Mouse (Mus musculus): ENCODE results near the gene Irgm2. TPM values are rescaled to one million over a fixed set of nuclear protein-coding genes. Genes with fewer than 3 reads are reported as not detected.
"Not testable (repeated sequence)": the region's sequence is repeated elsewhere in the genome, so short reads cannot be mapped to it uniquely, and the experiment has no call there.

Gene Irgm2
- polyA plus RNA-seq, 1 experiment from 2014 or later, result 6.8 TPM

DNA sequence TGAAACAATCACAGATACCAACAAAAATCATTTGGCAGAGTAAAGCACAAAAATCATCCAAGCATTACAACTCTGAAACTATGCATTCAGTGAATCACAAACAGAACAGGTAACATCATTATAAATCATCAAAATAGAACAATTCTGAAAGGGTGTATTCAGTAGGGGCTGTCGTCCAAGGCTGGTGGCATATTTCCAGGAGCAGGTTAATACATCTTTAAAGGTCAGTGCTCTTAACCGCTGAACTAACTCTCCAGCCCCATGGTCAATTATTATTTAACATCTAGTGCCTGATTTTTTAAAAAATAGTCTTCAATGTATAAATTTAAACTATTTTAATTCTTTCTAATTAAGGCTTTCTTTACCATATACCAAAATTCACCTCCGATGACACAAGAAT, 35.1 kb downstream of the Irgm2 start:
- H3K4me3 ChIP-seq (ENCODE audit: low read depth, low read length); ATAC-seq (ENCODE audit: low read depth); H3K9ac ChIP-seq (ENCODE audit: low read depth, low read length); H3K36me3 ChIP-seq (ENCODE audit: control insufficient read depth, insufficient read depth); H3K9me3 ChIP-seq (replicated peaks; ENCODE audit: control insufficient read depth, low read length); H3K4me2 ChIP-seq (ENCODE audit: low read depth, low read length); H3K27ac ChIP-seq (ENCODE audit: low read length); H3K4me1 ChIP-seq (ENCODE audit: control insufficient read depth, low read depth, low read length); H3K27me3 ChIP-seq (ENCODE audit: control insufficient read depth, insufficient read depth, low read depth, low read length): not testable (repeated sequence)
- 72% methylated on average over 3 of the region's 3 CpGs for WGBS (ENCODE audit: insufficient replicate concordance)

DNA sequence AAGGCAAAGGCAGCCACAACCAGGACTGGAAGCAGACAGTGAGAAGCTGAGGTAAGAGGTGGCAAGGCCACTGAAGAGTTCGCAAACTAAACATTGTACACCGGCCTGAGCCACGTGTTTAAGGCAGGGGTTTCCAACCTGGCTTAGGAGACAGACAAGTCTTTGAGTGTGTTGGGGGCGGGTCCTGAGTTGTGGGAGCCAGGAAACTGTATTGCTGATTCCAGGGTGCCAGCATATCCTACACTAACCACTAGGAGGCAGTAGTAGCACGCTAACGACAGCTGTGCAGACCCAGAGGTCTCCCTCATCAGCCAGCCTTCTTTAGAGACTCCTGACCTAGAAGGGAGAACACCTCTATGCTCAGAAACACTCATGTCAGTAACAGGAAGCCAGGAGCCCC, 35.7 kb downstream of the Irgm2 start:
- H3K27me3 ChIP-seq (ENCODE audit: control insufficient read depth, insufficient read depth, low read depth, low read length), result no peaks in the 10 kb centered on the region
- no peaks in the 10 kb centered on the region for H3K36me3 ChIP-seq (ENCODE audit: control insufficient read depth, insufficient read depth)
- ATAC-seq (ENCODE audit: low read depth), result no peak
- no peak overlapping the region for H3K9ac ChIP-seq (ENCODE audit: low read depth, low read length)
- H3K9me3 ChIP-seq (replicated peaks; ENCODE audit: control insufficient read depth, low read length), result no peaks in the 10 kb centered on the region
- 13% methylated on average over 6 of the region's 6 CpGs for WGBS (ENCODE audit: insufficient replicate concordance)
- peaks cover 7% of the 10 kb centered on the region for H3K4me1 ChIP-seq (ENCODE audit: control insufficient read depth, low read depth, low read length)
- H3K4me3 ChIP-seq (ENCODE audit: low read depth, low read length), result no peak overlapping the region
- H3K27ac ChIP-seq (ENCODE audit: low read length), result no peak overlapping the region
- no peak overlapping the region for H3K4me2 ChIP-seq (ENCODE audit: low read depth, low read length)

DNA sequence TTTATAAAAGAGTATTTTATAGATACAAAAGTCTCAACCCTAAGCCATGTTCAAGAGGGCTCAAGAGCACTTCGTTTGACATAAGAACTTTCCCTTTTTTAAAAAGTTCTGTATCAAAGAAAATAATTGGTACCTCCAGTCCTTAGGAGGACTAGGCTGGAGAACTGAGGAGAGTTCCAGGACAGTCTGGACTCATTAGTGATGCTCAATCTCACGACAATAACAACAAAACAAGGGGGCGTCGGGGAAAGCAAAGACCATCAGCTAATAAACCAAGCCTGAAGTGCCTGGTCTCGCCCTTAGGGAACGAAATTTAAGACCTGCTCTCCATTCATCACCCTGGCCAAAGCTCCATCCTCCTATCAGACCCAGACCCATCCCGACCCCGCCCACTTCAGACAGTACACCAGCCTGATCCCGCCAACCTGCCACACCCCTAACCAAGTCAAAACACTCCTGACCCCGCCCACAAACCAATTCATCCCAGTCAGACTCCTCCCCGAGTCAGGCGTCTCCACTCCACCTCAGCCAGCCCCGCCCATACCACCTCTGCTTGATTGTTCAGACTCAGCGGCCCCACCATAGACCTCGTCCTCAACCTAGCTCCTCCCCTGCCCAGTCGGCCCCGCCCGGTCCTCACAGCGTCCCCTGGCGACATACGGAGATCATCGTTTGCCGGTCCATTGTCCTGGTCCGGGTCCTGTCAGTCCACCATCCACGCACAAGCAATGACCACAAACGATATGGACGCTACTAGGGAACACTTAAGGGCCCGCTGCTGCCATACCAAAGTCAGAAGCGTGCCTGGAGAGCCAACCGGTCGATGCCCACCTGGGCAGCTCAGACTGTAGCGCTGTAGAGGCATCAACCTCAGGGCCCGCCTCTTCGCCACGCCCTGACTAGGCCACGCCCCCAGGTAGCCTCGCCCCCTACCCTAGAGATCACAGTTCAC, 39.7 kb downstream of the Irgm2 start:
- no peaks in the 10 kb centered on the region for H3K36me3 ChIP-seq (ENCODE audit: control insufficient read depth, insufficient read depth)
- H3K27ac ChIP-seq (ENCODE audit: low read length), result no peak overlapping the region
- H3K4me1 ChIP-seq (ENCODE audit: control insufficient read depth, low read depth, low read length), result peaks cover 7% of the 10 kb centered on the region
- H3K27me3 ChIP-seq (ENCODE audit: control insufficient read depth, insufficient read depth, low read depth, low read length), result no peaks in the 10 kb centered on the region
- 3% methylated on average over 37 of the region's 37 CpGs for WGBS (ENCODE audit: insufficient replicate concordance)
- peak overlapping the region; percentile 52 for H3K4me3 ChIP-seq (ENCODE audit: low read depth, low read length)
- H3K9ac ChIP-seq (ENCODE audit: low read depth, low read length), result no peak overlapping the region
- ATAC-seq (ENCODE audit: low read depth), result peak; percentile 83
- no peaks in the 10 kb centered on the region for H3K9me3 ChIP-seq (replicated peaks; ENCODE audit: control insufficient read depth, low read length)
- peak overlapping the region; percentile 68 for H3K4me2 ChIP-seq (ENCODE audit: low read depth, low read length)

DNA sequence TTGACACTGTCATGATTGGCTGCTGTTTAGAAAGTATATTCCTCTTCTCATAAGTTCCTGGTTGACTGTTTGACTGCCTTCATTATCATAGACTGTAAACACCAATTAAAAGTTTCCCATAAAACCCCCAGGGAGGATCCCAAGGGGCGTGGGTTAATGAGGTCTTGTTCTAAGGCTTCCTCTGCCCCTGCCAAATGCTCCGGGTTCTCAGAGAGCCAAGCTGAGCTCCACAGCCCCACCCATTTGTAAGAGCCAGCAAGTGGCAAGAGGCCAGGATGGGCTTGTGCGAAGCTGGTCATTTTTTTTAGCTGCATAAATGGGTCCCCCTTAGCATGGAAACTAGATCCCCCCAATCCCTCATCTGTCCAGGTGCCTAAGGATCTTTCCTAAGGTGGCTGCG, 47.9 kb downstream of the Irgm2 start:
- Histone ChIP-seq H3K4me3 (ENCODE audit: low read depth, low read length) (no peak overlapping the region), H3K27ac (ENCODE audit: low read length) (no peak overlapping the region), H3K4me1 (ENCODE audit: control insufficient read depth, low read depth, low read length) (no peaks in the 10 kb centered on the region), H3K27me3 (ENCODE audit: control insufficient read depth, insufficient read depth, low read depth, low read length) (no peaks in the 10 kb centered on the region), H3K9ac (ENCODE audit: low read depth, low read length) (no peak overlapping the region), H3K4me2 (ENCODE audit: low read depth, low read length) (no peak overlapping the region), H3K9me3 (replicated peaks; ENCODE audit: control insufficient read depth, low read length) (no peaks in the 10 kb centered on the region), H3K36me3 (ENCODE audit: control insufficient read depth, insufficient read depth) (no peaks in the 10 kb centered on the region)
- WGBS (ENCODE audit: insufficient replicate concordance), result 37% methylated on average over 4 of the region's 4 CpGs
- no peak for ATAC-seq (ENCODE audit: low read depth)

DNA sequence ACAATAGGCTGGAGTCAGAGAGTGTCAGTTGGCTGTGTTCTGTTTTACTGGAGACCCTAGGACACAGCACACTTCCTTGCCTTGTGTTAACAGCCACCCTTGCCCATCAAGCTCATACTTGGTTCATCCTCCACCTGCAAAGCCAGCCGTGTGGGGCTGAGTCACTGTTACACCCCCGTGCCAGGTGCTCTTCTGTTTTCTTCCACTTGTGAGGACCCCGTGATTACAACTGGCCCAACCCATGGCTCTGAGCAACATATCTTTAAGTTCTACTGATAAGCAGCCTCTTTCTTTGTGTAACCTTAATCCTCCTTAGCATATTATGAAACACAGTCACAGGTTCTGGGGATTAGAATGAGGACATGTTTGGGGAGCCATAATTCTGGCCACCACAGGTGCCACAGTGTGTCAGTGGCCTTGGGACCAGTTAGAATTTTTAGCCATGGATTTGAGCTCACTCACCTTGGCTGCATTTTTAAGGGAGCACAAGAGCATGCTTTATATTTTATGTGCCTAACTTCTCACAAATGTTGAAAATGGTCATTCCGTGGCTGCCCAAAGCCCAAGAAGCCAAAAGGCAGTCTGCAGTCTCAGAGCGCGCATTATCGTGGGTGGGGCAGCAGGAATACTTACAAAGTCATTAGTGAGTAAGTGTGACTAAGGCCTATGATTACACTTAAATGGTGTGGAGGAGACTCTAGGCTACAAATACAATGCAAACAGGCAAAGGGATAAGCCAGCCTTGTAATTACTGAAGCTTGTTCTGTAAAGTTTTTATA, 50.0 kb downstream of the Irgm2 start:
- Histone ChIP-seq H3K27me3 (ENCODE audit: control insufficient read depth, insufficient read depth, low read depth, low read length) (no peaks in the 10 kb centered on the region), H3K9me3 (replicated peaks; ENCODE audit: control insufficient read depth, low read length) (no peaks in the 10 kb centered on the region), H3K9ac (ENCODE audit: low read depth, low read length) (no peak overlapping the region), H3K4me3 (ENCODE audit: low read depth, low read length) (no peak overlapping the region), H3K4me2 (ENCODE audit: low read depth, low read length) (no peak overlapping the region), H3K4me1 (ENCODE audit: control insufficient read depth, low read depth, low read length) (no peaks in the 10 kb centered on the region), H3K27ac (ENCODE audit: low read length) (no peak overlapping the region), H3K36me3 (ENCODE audit: control insufficient read depth, insufficient read depth) (no peaks in the 10 kb centered on the region)
- 58% methylated on average over 7 of the region's 7 CpGs for WGBS (ENCODE audit: insufficient replicate concordance)
- ATAC-seq (ENCODE audit: low read depth), result no peak

DNA sequence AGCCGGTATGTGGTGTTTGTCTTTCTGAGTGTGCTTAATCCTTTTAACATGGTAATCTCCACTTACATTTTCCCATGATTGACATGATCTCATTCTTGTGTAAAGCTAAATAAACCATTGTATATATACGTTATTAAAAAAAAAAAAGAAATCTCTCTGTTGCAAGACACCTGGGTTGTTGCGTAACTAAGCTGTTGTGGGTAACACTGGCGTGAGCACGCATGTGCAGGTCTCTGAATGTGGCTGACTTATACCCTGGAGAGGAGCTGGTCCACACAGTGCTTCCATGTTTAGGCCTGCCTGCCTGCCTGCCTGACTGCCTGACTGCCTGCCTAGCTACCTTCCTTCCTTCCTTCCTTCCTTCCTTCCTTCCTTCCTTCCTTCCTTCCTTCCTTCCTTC, 51.1 kb downstream of the Irgm2 start:
- 0 out of 2 replicates have a peak, but pooled peaks have one; percentile 45 for ATAC-seq (ENCODE audit: low read depth)
- Histone ChIP-seq H3K4me1 (ENCODE audit: control insufficient read depth, low read depth, low read length) (no peaks in the 10 kb centered on the region), H3K27ac (ENCODE audit: low read length) (no peak overlapping the region), H3K36me3 (ENCODE audit: control insufficient read depth, insufficient read depth) (no peaks in the 10 kb centered on the region), H3K27me3 (ENCODE audit: control insufficient read depth, insufficient read depth, low read depth, low read length) (no peaks in the 10 kb centered on the region), H3K9ac (ENCODE audit: low read depth, low read length) (no peak overlapping the region), H3K4me3 (ENCODE audit: low read depth, low read length) (no peak overlapping the region), H3K4me2 (ENCODE audit: low read depth, low read length) (no peak overlapping the region), H3K9me3 (replicated peaks; ENCODE audit: control insufficient read depth, low read length) (no peaks in the 10 kb centered on the region)
- WGBS (ENCODE audit: insufficient replicate concordance), result 56% methylated on average over 5 of the region's 5 CpGs

DNA sequence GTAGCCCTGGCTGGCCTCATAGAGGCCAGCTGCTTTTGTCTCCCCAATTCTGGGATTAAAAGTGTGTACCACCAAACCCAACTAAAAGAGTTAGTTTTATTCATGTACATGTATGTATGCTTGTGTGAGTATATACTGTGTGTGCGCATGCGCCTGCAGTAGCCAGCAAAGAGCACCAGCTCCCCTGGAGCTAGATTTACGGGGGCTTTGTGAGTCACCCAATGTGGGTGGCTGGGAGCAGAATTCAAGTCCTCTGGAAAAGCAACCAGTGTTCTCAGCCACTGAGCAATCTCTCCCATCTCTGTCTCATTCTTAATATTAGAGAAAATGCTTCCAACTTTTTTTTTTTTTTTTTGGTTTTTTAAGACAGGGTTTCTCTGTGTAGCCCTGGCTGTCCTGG, 55.0 kb downstream of the Irgm2 start:
- ATAC-seq (ENCODE audit: low read depth), result no peak
- H3K9me3 ChIP-seq (replicated peaks; ENCODE audit: control insufficient read depth, low read length), result no peaks in the 10 kb centered on the region
- no peak overlapping the region for H3K9ac ChIP-seq (ENCODE audit: low read depth, low read length)
- H3K4me2 ChIP-seq (ENCODE audit: low read depth, low read length), result no peak overlapping the region
- no peaks in the 10 kb centered on the region for H3K36me3 ChIP-seq (ENCODE audit: control insufficient read depth, insufficient read depth)
- no peaks in the 10 kb centered on the region for H3K27me3 ChIP-seq (ENCODE audit: control insufficient read depth, insufficient read depth, low read depth, low read length)
- WGBS (ENCODE audit: insufficient replicate concordance), result 76% methylated on average over 3 of the region's 3 CpGs
- no peak overlapping the region for H3K4me3 ChIP-seq (ENCODE audit: low read depth, low read length)
- H3K27ac ChIP-seq (ENCODE audit: low read length), result no peak overlapping the region
- no peaks in the 10 kb centered on the region for H3K4me1 ChIP-seq (ENCODE audit: control insufficient read depth, low read depth, low read length)

DNA sequence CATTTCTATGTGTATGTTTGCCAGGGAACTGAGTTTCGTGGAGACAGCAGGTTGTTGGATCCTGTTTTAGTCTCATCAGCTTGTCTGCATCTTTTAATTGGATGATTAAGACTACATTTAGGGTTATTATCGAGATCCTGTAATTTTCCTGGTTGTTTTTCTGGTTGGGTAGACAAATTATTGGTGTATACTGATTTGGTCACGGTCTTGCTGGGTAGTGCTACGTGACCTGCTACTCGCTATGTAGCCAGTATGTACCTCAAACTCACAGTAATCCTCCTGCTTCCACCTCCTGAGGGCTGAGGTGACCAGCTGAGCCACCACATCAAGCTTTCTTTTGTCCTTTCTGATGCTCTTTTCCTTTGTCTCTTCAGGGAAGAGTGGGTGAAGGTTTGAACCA, 58.4 kb downstream of the Irgm2 start:
- ATAC-seq (ENCODE audit: low read depth), result no peak
- no peak overlapping the region for H3K9ac ChIP-seq (ENCODE audit: low read depth, low read length)
- no peak overlapping the region for H3K4me2 ChIP-seq (ENCODE audit: low read depth, low read length)
- 62% methylated on average over 5 of the region's 5 CpGs for WGBS (ENCODE audit: insufficient replicate concordance)
- no peaks in the 10 kb centered on the region for H3K36me3 ChIP-seq (ENCODE audit: control insufficient read depth, insufficient read depth)
- no peaks in the 10 kb centered on the region for H3K9me3 ChIP-seq (replicated peaks; ENCODE audit: control insufficient read depth, low read length)
- H3K27ac ChIP-seq (ENCODE audit: low read length), result no peak overlapping the region
- no peak overlapping the region for H3K4me3 ChIP-seq (ENCODE audit: low read depth, low read length)
- H3K27me3 ChIP-seq (ENCODE audit: control insufficient read depth, insufficient read depth, low read depth, low read length), result no peaks in the 10 kb centered on the region
- H3K4me1 ChIP-seq (ENCODE audit: control insufficient read depth, low read depth, low read length), result no peaks in the 10 kb centered on the region

DNA sequence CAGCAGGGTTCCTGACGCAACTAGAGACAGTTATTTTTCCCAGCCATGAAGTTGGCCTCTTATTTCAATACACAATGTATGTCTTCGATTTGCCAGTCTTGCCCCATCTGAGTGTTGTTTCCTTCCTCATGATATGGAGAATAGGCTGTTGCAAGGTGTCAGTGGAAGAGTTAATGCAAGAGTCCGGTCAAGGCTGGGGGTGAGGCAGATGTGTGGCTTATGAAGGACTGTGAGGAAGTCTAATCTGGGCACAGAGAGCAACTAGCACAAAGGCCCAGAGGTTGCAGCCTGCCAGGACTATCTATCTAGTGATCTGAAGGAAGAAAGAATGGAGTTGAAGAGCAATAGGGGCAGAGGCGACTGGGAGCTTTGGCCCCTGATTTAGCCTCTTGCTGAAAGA, 60.7 kb downstream of the Irgm2 start:
- H3K9me3 ChIP-seq (replicated peaks; ENCODE audit: control insufficient read depth, low read length), result no peaks in the 10 kb centered on the region
- H3K27me3 ChIP-seq (ENCODE audit: control insufficient read depth, insufficient read depth, low read depth, low read length), result no peaks in the 10 kb centered on the region
- no peak overlapping the region for H3K27ac ChIP-seq (ENCODE audit: low read length)
- no peak overlapping the region for H3K4me2 ChIP-seq (ENCODE audit: low read depth, low read length)
- no peak for ATAC-seq (ENCODE audit: low read depth)
- no peak overlapping the region for H3K9ac ChIP-seq (ENCODE audit: low read depth, low read length)
- 53% methylated on average over 4 of the region's 4 CpGs for WGBS (ENCODE audit: insufficient replicate concordance)
- H3K36me3 ChIP-seq (ENCODE audit: control insufficient read depth, insufficient read depth), result no peaks in the 10 kb centered on the region
- H3K4me3 ChIP-seq (ENCODE audit: low read depth, low read length), result no peak overlapping the region
- no peaks in the 10 kb centered on the region for H3K4me1 ChIP-seq (ENCODE audit: control insufficient read depth, low read depth, low read length)

Data from liver, embryonic 16.5 days (tissue).